In genomic region chr3:89526298-89527090, GRCm38 (mm10) we compare ENCODE assay signal across 11 mouse cellular contexts. TPM values are rescaled to one million over a fixed set of nuclear protein-coding genes. Genes with fewer than 3 reads are reported as not detected.
DNase-seq lines count a peak whose midpoint lies in the region; ATAC-seq and TF ChIP-seq lines count a peak whose summit lies in the region.
"Had no signal": no experiment of that assay in that cellular context is flagged by ENCODE, and none has a peak within 500 bp of the region (broad histone marks: within the 10 kb centered on the region; RNA-seq: fewer than 3 reads in every experiment).

No protein-coding gene starts in this region.

- no peak overlapping the region for H3K4me3 ChIP-seq in forebrain, embryonic 16.5 days (replicated peaks; ENCODE audit: low read length)
- no peak overlapping the region for H3K4me3 ChIP-seq in lung, postnatal 0 days (ENCODE audit: low read depth, low read length)
- no peak overlapping the region for H3K4me3 ChIP-seq in stomach, postnatal 0 days (ENCODE audit: low read depth, low read length)
- H3K4me3 ChIP-seq: neural tube, embryonic 12.5 days had no signal

- no peaks in the 10 kb centered on the region for H3K27me3 ChIP-seq in forebrain, embryonic 16.5 days (replicated peaks; ENCODE audit: control insufficient read depth, insufficient read depth, low read length)
- H3K27me3 ChIP-seq in lung, postnatal 0 days (replicated peaks; ENCODE audit: insufficient read depth, low read length), result peaks cover 8% of the 10 kb centered on the region
- no peaks in the 10 kb centered on the region for H3K27me3 ChIP-seq in stomach, postnatal 0 days (ENCODE audit: control insufficient read depth, insufficient read depth, low read length)

- H3K27ac ChIP-seq in forebrain, embryonic 16.5 days (ENCODE audit: low read length), result no peak overlapping the region
- H3K27ac ChIP-seq in lung, postnatal 0 days (ENCODE audit: low read length), result no peak overlapping the region
- H3K27ac ChIP-seq in stomach, postnatal 0 days (replicated peaks), result no peak overlapping the region
- H3K27ac ChIP-seq: neural tube, embryonic 12.5 days had no signal

- no peaks in the 10 kb centered on the region for H3K9me3 ChIP-seq in forebrain, embryonic 16.5 days (ENCODE audit: control insufficient read depth, low read length)
- H3K9me3 ChIP-seq in lung, postnatal 0 days (ENCODE audit: low read length), result no peaks in the 10 kb centered on the region
- no peaks in the 10 kb centered on the region for H3K9me3 ChIP-seq in stomach, postnatal 0 days (ENCODE audit: control insufficient read depth, low read length)
- H3K9me3 ChIP-seq: G1E; neural tube, embryonic 12.5 days had no signal

- H3K4me1 ChIP-seq in forebrain, embryonic 16.5 days (replicated peaks; ENCODE audit: control insufficient read depth, insufficient read depth, low read length), result peaks cover 47% of the 10 kb centered on the region
- H3K4me1 ChIP-seq in lung, postnatal 0 days (ENCODE audit: insufficient read depth, low read depth, low read length), result no peaks in the 10 kb centered on the region
- no peaks in the 10 kb centered on the region; the same call in 1 of the 2 replicates for H3K4me1 ChIP-seq in stomach, postnatal 0 days (replicated peaks; ENCODE audit: control insufficient read depth, insufficient read depth)

- peak; percentile 69 for DNase-seq in urinary bladder, postnatal 14 days (ENCODE audit: low spot score)
- DNase-seq in urinary bladder, adult 2 months (ENCODE audit: low spot score), result no peak
- DNase-seq in lung, postnatal 0 days (ENCODE audit: low spot score), result peak; percentile 83
- DNase-seq in stomach, postnatal 0 days (ENCODE audit: low spot score), result peak; percentile 76
- DNase-seq: cerebellum, postnatal 25 days; kidney, adult 2 months had no signal

- no peaks in the 10 kb centered on the region for H3K36me3 ChIP-seq in forebrain, embryonic 16.5 days (ENCODE audit: control insufficient read depth, insufficient read depth)
- no peaks in the 10 kb centered on the region for H3K36me3 ChIP-seq in lung, postnatal 0 days (ENCODE audit: insufficient read depth, low read length)
- no peaks in the 10 kb centered on the region for H3K36me3 ChIP-seq in stomach, postnatal 0 days (ENCODE audit: control insufficient read depth, insufficient read depth, low read length)
- H3K36me3 ChIP-seq: G1E; neural tube, embryonic 12.5 days had no signal

- 0 out of 2 replicates have a peak overlapping the region, but pooled peaks have one; percentile 12 for H3K9ac ChIP-seq in forebrain, embryonic 16.5 days (replicated peaks; ENCODE audit: low read depth, low read length)
- no peak overlapping the region for H3K9ac ChIP-seq in lung, postnatal 0 days (replicated peaks; ENCODE audit: low read depth)
- no peak overlapping the region for H3K9ac ChIP-seq in stomach, postnatal 0 days (ENCODE audit: low read length)
- H3K9ac ChIP-seq: neural tube, embryonic 12.5 days had no signal

- ATAC-seq in forebrain, embryonic 16.5 days, result peak; percentile 3; the same call in 1 of the 2 replicates
- peak; percentile 91 for ATAC-seq in lung, postnatal 0 days
- ATAC-seq in stomach, postnatal 0 days (ENCODE audit: low FRiP score, low TSS enrichment), result peak; percentile 86
- ATAC-seq in megakaryocyte-erythroid progenitor cell, adult 5-6 weeks (replicated peaks; ENCODE audit: low FRiP score, low TSS enrichment, poor library complexity, severe bottlenecking), result no peak
- no peak for ATAC-seq in cerebellum, adult (ENCODE audit: insufficient number of reproducible peaks, low FRiP score, low TSS enrichment)

- 49% methylated on average over 17 of the region's 17 CpGs for WGBS in forebrain, embryonic 16.5 days
- WGBS in lung, postnatal 0 days, result 28% methylated on average over 17 of the region's 17 CpGs
- WGBS in stomach, postnatal 0 days, result 29% methylated on average over 17 of the region's 17 CpGs

- peak; percentile 59 for TF ChIP-seq EP300 in lung, postnatal 0 days (IDR thresholded peaks at IDR 0.05)
- no peak for TF ChIP-seq EP300 in stomach, postnatal 0 days (optimal IDR thresholded peaks at IDR 0.05)

- TF ChIP-seq CTCF in lung, postnatal 0 days (IDR thresholded peaks at IDR 0.05), result no peak
- TF ChIP-seq CTCF in stomach, postnatal 0 days (IDR thresholded peaks at IDR 0.05; ENCODE audit: low read depth), result no peak

- peak overlapping the region; percentile 33 for H3K4me2 ChIP-seq in forebrain, embryonic 16.5 days (ENCODE audit: low read length)
- H3K4me2 ChIP-seq in lung, postnatal 0 days (replicated peaks; ENCODE audit: low read depth, low read length), result no peak overlapping the region
- H3K4me2 ChIP-seq in stomach, postnatal 0 days (replicated peaks; ENCODE audit: low read depth), result no peak overlapping the region
- H3K4me2 ChIP-seq: neural tube, embryonic 12.5 days had no signal

RNA-seq across cellular contexts. Expression of gene Kcnn3, which starts 6.5 kb away (rescaled TPM):
- polyA plus RNA-seq in urinary bladder, adult 2 months (2012; rRNA removed), result 10.6 and 16.4 TPM in 2 replicates
- polyA plus RNA-seq in forebrain, embryonic 16.5 days (2015; fragmentation: Nextera tagmentation; extraction: Ambion mirVana), result 8.1 and 8.2 TPM in 2 replicates
- 1.00 and 1.0 TPM in 2 replicates for polyA plus RNA-seq in lung, postnatal 0 days (2015; fragmentation: Nextera tagmentation; extraction: Ambion mirVana)
- polyA plus RNA-seq in stomach, postnatal 0 days (2015; fragmentation: Nextera tagmentation; extraction: Ambion mirVana), result 4.5 and 5.3 TPM in 2 replicates
- not detected in 2 replicates for total RNA-seq in megakaryocyte-erythroid progenitor cell, adult 5-6 weeks (2014; fragmentation: Nextera tagmentation)
- total RNA-seq in megakaryocyte-erythroid progenitor cell, adult 5-6 weeks (2017), result not detected in 2 replicates
- polyA plus RNA-seq: G1E had no signal

Comparison
In these comparisons a context has a peak if more than half of its experiments do, and no peak if none do; other contexts are left out.
1. ATAC-seq: peak in forebrain, embryonic 16.5 days (single experiment), lung, postnatal 0 days (single experiment) and stomach, postnatal 0 days (single experiment); none in megakaryocyte-erythroid progenitor cell, adult 5-6 weeks (single experiment) and cerebellum, adult (single experiment).